Mouse (Mus musculus) stomach, embryonic 14.5 days (tissue): ENCODE results near the gene Tapbpl. TPM values are rescaled to one million over a fixed set of nuclear protein-coding genes. Genes with fewer than 3 reads are reported as not detected.

Experiments
- ATAC-seq: fragments of 200-750 bp; cut with Nextera tagmentation; 2 replicates; pipeline ENCODE4 v1.8.0; 2017; ENCODE audit warnings: low read depth, moderate TSS enrichment; ENCODE audit not compliant: insufficient number of reproducible peaks, insufficient read depth, low FRiP score
- H3K27ac ChIP-seq: fragments of 300-500 bp; sonication (generic); 2 replicates; pipeline ENCODE4 v1.5.1; 2014; ENCODE audit warnings: mild to moderate bottlenecking, low read length, moderate library complexity, mixed read lengths
- H3K27me3 ChIP-seq: fragments of 300-500 bp; sonication (generic); 2 replicates; pipeline ENCODE4 v1.6.1; 2014; ENCODE audit warnings: low read length, control low read depth, mixed read lengths; ENCODE audit not compliant: control insufficient read depth, insufficient read depth
- H3K36me3 ChIP-seq: fragments of 300-500 bp; sonication (generic); 2 replicates; pipeline ENCODE4 v1.6.1; 2014; ENCODE audit warnings: mild to moderate bottlenecking, control low read depth, low read length, moderate library complexity, mixed read lengths; ENCODE audit not compliant: control insufficient read depth, insufficient read depth
- H3K4me1 ChIP-seq: fragments of 300-500 bp; sonication (generic); 2 replicates; pipeline ENCODE4 v1.6.1; 2014; ENCODE audit warnings: low read length, control low read depth, mixed read lengths; ENCODE audit not compliant: control insufficient read depth, insufficient read depth
- H3K4me2 ChIP-seq: fragments of 300-500 bp; sonication (generic); replicated peaks from 2 replicates; pipeline ENCODE4 v1.6.1; 2014; ENCODE audit warnings: low read depth, low read length, control low read depth
- H3K4me3 ChIP-seq: fragments of 300-500 bp; sonication (generic); 2 replicates; pipeline ENCODE4 v1.5.1; 2014; ENCODE audit warnings: low read depth, low read length, control low read depth
- H3K9ac ChIP-seq: fragments of 300-500 bp; sonication (generic); replicated peaks from 2 replicates; pipeline ENCODE4 v1.6.1; 2014; ENCODE audit warnings: low read depth, mild to moderate bottlenecking, control low read depth, low read length, moderate library complexity, mixed read lengths
- H3K9me3 ChIP-seq: fragments of 300-500 bp; sonication (generic); 2 replicates; pipeline ENCODE4 v1.6.1; 2016; ENCODE audit warnings: low read depth, low read length, control low read depth; ENCODE audit not compliant: control insufficient read depth
- WGBS: fragments of 180-500 bp; shearing (Covaris S2); extraction: QIAGEN DNeasy Blood & Tissue Kit; methylation state at CpG from one replicate; pipeline ENCODE4 v1.1.7; 2014; 5-methylcytosine and 5-hydroxymethylcytosine counted together
- microRNA-seq: library from miRNA; unstranded; fragments of <30 nt; microRNA quantifications from one replicate; pipeline ENCODE4, GENCODE M21; 2016
- polyA plus RNA-seq: library from polyadenylated mRNA; unstranded; fragments of >200 nt; fragmentation: Nextera tagmentation; extraction: Ambion mirVana; gene quantifications from 2 replicates; pipeline ENCODE4 v1.2.1, GENCODE M21; 2014

The Tapbpl gene
- polyA plus RNA-seq, 1 experiment from 2014 or later = 4.7 TPM

DNA sequence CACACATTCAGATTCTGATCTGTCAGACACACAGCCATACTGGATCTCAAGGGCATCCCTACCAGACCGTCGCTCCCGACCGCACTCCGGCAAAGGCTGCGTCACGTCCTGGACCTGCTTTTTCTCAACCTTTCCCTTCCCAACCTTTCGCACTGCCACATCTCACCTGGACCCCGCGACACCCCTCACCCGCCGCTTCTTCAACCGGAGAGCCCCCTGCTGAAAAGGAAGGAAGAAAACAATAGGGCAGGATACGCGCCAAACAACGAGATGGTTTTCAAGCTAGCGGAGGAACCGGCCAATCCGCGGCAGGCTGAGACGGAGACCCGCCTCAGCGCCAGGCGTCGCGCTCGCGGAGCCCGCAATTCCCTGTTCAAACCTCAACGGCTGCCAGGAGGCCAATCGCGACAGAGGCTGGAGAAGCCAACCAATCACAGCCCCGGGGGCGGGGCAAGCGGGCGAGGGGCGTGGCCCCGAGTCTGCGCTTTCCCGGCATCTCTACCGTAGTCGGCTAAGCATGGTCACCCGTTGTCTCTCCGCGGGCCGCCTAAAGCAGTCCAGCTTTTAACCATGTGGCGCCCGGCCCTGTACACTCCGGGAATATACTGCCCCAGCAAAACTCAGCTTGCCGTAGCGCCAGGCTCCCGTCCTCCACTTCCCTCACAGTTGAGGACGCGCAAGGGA, 40.2 kb downstream of the Tapbpl start, which contains the start of the genes Ncapd2 and Mrpl51:
Gene Ncapd2 (minus strand): TSS at position 370 of the 684 bp plus-strand sequence.
Gene Mrpl51 (plus strand): TSS at position 470 of the 684 bp plus-strand sequence.
- peak; percentile 98 for ATAC-seq
- Histone ChIP-seq H3K4me2 (peak within 1 kb of the TSS; percentile 94), H3K27me3 (no peaks in the 10 kb centered on the region), H3K36me3 (peaks cover 46% of the 10 kb centered on the region), H3K4me3 (peak within 1 kb of the TSS; percentile 55), H3K4me1 (peaks cover 3% of the 10 kb centered on the region; the same call in 1 of the 2 replicates), H3K9me3 (no peaks in the 10 kb centered on the region), H3K9ac (peak within 1 kb of the TSS; percentile 69), H3K27ac (peak within 1 kb of the TSS; percentile 96)
- under 1% methylated on average over 54 of the region's 54 CpGs for WGBS

DNA sequence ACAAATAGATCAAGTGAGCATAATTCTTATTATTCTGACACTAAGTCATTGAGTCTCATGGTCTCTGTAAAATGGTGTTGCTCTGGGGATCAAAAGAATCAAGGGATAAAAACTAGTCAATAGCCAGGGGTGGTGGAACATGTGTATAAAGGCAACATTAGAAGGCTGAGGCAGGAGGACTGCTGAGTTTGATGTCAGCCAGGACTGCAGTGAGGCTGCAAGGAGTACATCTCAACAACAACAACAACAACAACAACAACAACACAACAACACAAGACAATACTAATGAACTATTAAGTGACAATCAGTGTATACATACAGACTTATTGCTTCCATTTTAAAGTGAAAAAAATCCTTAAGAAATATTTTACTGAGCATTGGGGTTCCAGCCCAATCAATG, 40.8 kb downstream of the Tapbpl start:
- peak overlapping the region; percentile 96 for H3K27ac ChIP-seq
- peak overlapping the region; percentile 55 for H3K4me2 ChIP-seq
- H3K36me3 ChIP-seq = peaks cover 53% of the 10 kb centered on the region
- peaks cover 3% of the 10 kb centered on the region; the same call in 1 of the 2 replicates for H3K4me1 ChIP-seq
- H3K4me3 ChIP-seq = peak overlapping the region; percentile 55
- H3K9ac ChIP-seq = peak overlapping the region; percentile 56
- no peaks in the 10 kb centered on the region for H3K27me3 ChIP-seq
- no peak for ATAC-seq
- H3K9me3 ChIP-seq = no peaks in the 10 kb centered on the region

- Histone ChIP-seq H3K9me3 (no peaks in the 10 kb centered on the region), H3K27ac (no peak overlapping the region), H3K4me3 (no peak overlapping the region), H3K36me3 (peaks cover 79% of the 10 kb centered on the region), H3K9ac (no peak overlapping the region), H3K4me2 (no peak overlapping the region), H3K4me1 (no peaks in the 10 kb centered on the region), H3K27me3 (no peaks in the 10 kb centered on the region)
- ATAC-seq = no peak
- WGBS = 90% methylated on average over 10 of the region's 10 CpGs
Measured at GRCm38 (mm10) chr6:125186203-125186602, 45.5 kb downstream of the Tapbpl start.

DNA sequence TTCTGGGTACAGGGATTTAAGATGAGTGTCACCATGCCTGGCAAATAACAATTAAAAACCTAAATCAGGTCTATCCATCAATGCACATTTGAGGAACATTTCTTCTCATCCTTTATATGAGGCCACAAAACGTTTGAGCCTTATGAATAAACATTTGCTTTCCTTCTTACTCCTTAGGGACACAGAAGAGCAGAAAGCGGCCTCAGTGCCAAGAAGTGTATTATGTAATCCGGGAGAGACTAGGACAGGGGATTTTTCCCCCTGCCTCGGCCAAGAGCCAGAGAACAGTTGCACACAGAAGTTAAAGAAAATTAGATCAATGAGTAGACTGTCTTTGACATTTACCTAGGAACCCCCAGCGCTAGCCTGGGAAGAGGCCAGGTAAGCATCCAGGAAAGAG, 49.5 kb downstream of the Tapbpl start:
- ATAC-seq = no peak
- H3K4me2 ChIP-seq = no peak overlapping the region
- no peaks in the 10 kb centered on the region for H3K9me3 ChIP-seq
- WGBS = 85% methylated on average over 5 of the region's 5 CpGs
- H3K36me3 ChIP-seq = peaks cover 91% of the 10 kb centered on the region
- no peaks in the 10 kb centered on the region for H3K4me1 ChIP-seq
- no peaks in the 10 kb centered on the region for H3K27me3 ChIP-seq
- H3K4me3 ChIP-seq = no peak overlapping the region
- no peak overlapping the region for H3K27ac ChIP-seq
- H3K9ac ChIP-seq = no peak overlapping the region

DNA sequence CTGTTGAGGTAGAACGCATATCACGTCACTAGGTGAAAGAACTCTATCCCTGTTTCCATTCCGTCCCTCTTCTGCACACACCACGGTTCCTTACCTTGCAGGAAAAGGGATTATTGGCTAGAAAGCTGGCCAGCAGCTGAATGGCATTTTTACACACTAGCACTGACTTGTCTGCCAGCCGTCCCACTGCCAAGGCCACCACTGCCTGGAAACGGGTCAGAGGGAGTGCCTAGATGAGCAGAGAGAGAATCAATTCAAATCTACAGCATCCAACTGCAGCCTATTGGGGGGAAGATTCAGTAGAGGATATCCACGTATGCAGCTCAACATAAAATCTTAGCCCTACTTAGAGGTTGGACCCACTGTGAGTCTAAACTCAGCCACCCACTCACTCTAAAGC, 52.1 kb downstream of the Tapbpl start:
- Histone ChIP-seq H3K9ac (no peak overlapping the region), H3K36me3 (peaks cover 90% of the 10 kb centered on the region), H3K4me2 (no peak overlapping the region), H3K27me3 (no peaks in the 10 kb centered on the region), H3K4me3 (no peak overlapping the region), H3K27ac (no peak overlapping the region), H3K9me3 (no peaks in the 10 kb centered on the region), H3K4me1 (no peaks in the 10 kb centered on the region)
- no peak for ATAC-seq
- WGBS = 89% methylated on average over 7 of the region's 7 CpGs

- Histone ChIP-seq H3K4me1 (no peaks in the 10 kb centered on the region), H3K9ac (no peak overlapping the region), H3K27ac (no peak overlapping the region), H3K9me3 (no peaks in the 10 kb centered on the region), H3K36me3 (peaks cover 92% of the 10 kb centered on the region), H3K27me3 (no peaks in the 10 kb centered on the region), H3K4me2 (no peak overlapping the region), H3K4me3 (no peak overlapping the region)
- ATAC-seq = no peak
- WGBS = 89% methylated on average over 5 of the region's 5 CpGs
Measured at GRCm38 (mm10) chr6:125175469-125175868, 56.2 kb downstream of the Tapbpl start.

Small RNA genes lying within 50 kb of the gene (microRNA-seq; reads per million reads assigned to microRNA genes)
- gene Mir3098 = not detected
- not detected for gene Mir8113

Other genes with a start within 250 kb of the Tapbpl start
- 4.4 and 6.0 TPM in 2 replicates for gene Pianp, start 235.2 kb downstream of the Tapbpl start, polyA plus RNA-seq
- gene Zfp384, start 222.7 kb downstream of the Tapbpl start, polyA plus RNA-seq = 15.1 and 15.7 TPM in 2 replicates
- gene Ing4, start 192.1 kb downstream of the Tapbpl start, polyA plus RNA-seq = 118 and 119 TPM in 2 replicates
- gene Acrbp, start 182.2 kb downstream of the Tapbpl start, polyA plus RNA-seq = 15.8 and 18.6 TPM in 2 replicates
- 1.2 and 2.1 TPM in 2 replicates for gene Lpar5, start 163.9 kb downstream of the Tapbpl start, polyA plus RNA-seq
- gene Chd4, start 135.9 kb downstream of the Tapbpl start, polyA plus RNA-seq = 70.9 and 78.7 TPM in 2 replicates
- gene Nop2, start 100.0 kb downstream of the Tapbpl start, polyA plus RNA-seq = 52.3 and 55.4 TPM in 2 replicates
- 7.4 and 9.2 TPM in 2 replicates for gene Iffo1, start 86.6 kb downstream of the Tapbpl start, polyA plus RNA-seq
- 1,945 and 1,966 TPM in 2 replicates for gene Gapdh, start 65.4 kb downstream of the Tapbpl start, polyA plus RNA-seq
- 107 and 109 TPM in 2 replicates for gene Ncapd2, start 40.2 kb downstream of the Tapbpl start, polyA plus RNA-seq
- 193 and 202 TPM in 2 replicates for gene Mrpl51, start 40.1 kb downstream of the Tapbpl start, polyA plus RNA-seq
- gene Vamp1, start 16.3 kb downstream of the Tapbpl start, polyA plus RNA-seq = 3.4 and 3.7 TPM in 2 replicates
- 2.3 and 3.1 TPM in 2 replicates for gene Cd27, start 5.2 kb upstream of the Tapbpl start, polyA plus RNA-seq
- 0.17 TPM in 1 of 2 replicates, not detected in the other for gene Tuba3a, start 54.2 kb upstream of the Tapbpl start, polyA plus RNA-seq
- gene Ltbr, start 82.0 kb upstream of the Tapbpl start, polyA plus RNA-seq = 55.1 and 62.6 TPM in 2 replicates
- gene Scnn1a, start 88.8 kb upstream of the Tapbpl start, polyA plus RNA-seq = 1.3 and 2.6 TPM in 2 replicates
- gene Tnfrsf1a, start 117.5 kb upstream of the Tapbpl start, polyA plus RNA-seq = 64.2 and 69.9 TPM in 2 replicates
- gene Plekhg6, start 148.9 kb upstream of the Tapbpl start, polyA plus RNA-seq = 1.7 and 2.1 TPM in 2 replicates